Mouse (Mus musculus) kidney, embryonic 14.5 days (tissue): ENCODE measurements around the gene Hddc3. TPM values are rescaled to one million over a fixed set of nuclear protein-coding genes. Genes with fewer than 3 reads are reported as not detected.

Experiments used
- ATAC-seq: fragments of 200-750 bp; cut with Nextera tagmentation; 2 replicates; pipeline ENCODE4 v1.8.0; 2017; ENCODE audit warnings: moderate number of reproducible peaks, mild to moderate bottlenecking, moderate TSS enrichment, moderate library complexity; ENCODE audit not compliant: low FRiP score, low TSS enrichment
- H3K27ac ChIP-seq: fragments of 300-500 bp; sonication (generic); 2 replicates; pipeline ENCODE4 v1.5.1; 2014; ENCODE audit warnings: low read depth, mild to moderate bottlenecking, low read length, moderate library complexity, mixed read lengths
- H3K27me3 ChIP-seq: fragments of 300-500 bp; sonication (generic); 2 replicates; pipeline ENCODE4 v1.6.1; 2014; ENCODE audit warnings: mild to moderate bottlenecking, low read length; ENCODE audit not compliant: control insufficient read depth, insufficient read depth
- H3K36me3 ChIP-seq: fragments of 300-500 bp; sonication (generic); 2 replicates; pipeline ENCODE4 v1.6.1; 2014; ENCODE audit warnings: low read length, mixed read lengths; ENCODE audit not compliant: control insufficient read depth, insufficient read depth
- H3K4me1 ChIP-seq: fragments of 300-500 bp; sonication (generic); 2 replicates; pipeline ENCODE4 v1.6.1; 2014; ENCODE audit warnings: low read length, mixed read lengths; ENCODE audit not compliant: control insufficient read depth, insufficient read depth
- H3K4me2 ChIP-seq: fragments of 300-500 bp; sonication (generic); replicated peaks from 2 replicates; pipeline ENCODE4 v1.6.1; 2014; ENCODE audit warnings: low read depth, mild to moderate bottlenecking, low read length
- H3K4me3 ChIP-seq: fragments of 300-500 bp; sonication (generic); 2 replicates; pipeline ENCODE4 v1.5.1; 2014; ENCODE audit warnings: mild to moderate bottlenecking, low read length
- H3K9ac ChIP-seq: fragments of 300-500 bp; sonication (generic); 2 replicates; pipeline ENCODE4 v1.6.1; 2014; ENCODE audit warnings: low read depth, mild to moderate bottlenecking, low read length, moderate library complexity
- H3K9me3 ChIP-seq: fragments of 300-500 bp; sonication (generic); 2 replicates; pipeline ENCODE4 v1.6.1; 2016; ENCODE audit warnings: low read length; ENCODE audit not compliant: control insufficient read depth
- WGBS: fragments of 180-500 bp; shearing (Covaris S2); extraction: QIAGEN DNeasy Blood & Tissue Kit; methylation state at CpG from one replicate; pipeline ENCODE4 v1.1.7; 2014; 5-methylcytosine and 5-hydroxymethylcytosine counted together
- polyA plus RNA-seq: library from polyadenylated mRNA; unstranded; fragments of >200 nt; fragmentation: Nextera tagmentation; extraction: Ambion mirVana; gene quantifications from 2 replicates; pipeline ENCODE4 v1.2.1, GENCODE M21; 2014

Gene Hddc3
- polyA plus RNA-seq, 1 experiment from 2014 or later: 19.9 TPM

DNA sequence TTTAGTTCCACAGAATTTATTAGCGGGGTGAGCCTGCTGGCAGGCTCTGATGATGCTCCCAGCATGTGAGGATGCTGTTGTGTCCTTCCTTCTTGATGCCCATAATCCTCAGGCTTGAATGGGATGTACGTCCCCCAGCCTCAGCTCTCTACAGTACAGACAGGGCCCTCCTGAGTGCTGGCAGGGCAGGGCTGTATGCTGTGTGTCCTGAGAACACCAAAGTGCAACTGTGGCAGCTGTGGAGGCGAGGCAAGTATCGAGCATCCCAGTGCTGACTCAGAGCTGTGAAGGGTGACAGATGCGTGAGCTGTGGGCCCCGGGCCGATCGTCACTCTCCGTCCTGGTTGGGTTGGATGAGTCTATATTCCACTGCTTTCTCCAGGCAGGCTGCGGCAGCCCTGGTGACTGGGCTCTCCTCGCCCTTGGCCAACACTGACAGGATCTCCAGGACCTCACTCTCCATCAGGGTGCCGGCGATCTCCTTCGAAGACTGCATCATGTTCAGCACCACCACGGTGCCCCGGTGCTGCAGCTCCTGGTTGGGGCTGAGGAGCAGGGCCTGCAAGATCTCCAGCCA lies 17.5 kb upstream of the Hddc3 start:
- no peaks in the 10 kb centered on the region for H3K9me3 ChIP-seq
- no peak overlapping the region for H3K27ac ChIP-seq
- peaks cover 10% of the 10 kb centered on the region for H3K4me1 ChIP-seq
- no peak for ATAC-seq
- no peak overlapping the region for H3K4me3 ChIP-seq
- 88% methylated on average over 16 of the region's 16 CpGs for WGBS
- no peaks in the 10 kb centered on the region for H3K27me3 ChIP-seq
- H3K36me3 ChIP-seq: peaks cover 53% of the 10 kb centered on the region
- no peak overlapping the region for H3K9ac ChIP-seq
- H3K4me2 ChIP-seq: no peak overlapping the region

DNA sequence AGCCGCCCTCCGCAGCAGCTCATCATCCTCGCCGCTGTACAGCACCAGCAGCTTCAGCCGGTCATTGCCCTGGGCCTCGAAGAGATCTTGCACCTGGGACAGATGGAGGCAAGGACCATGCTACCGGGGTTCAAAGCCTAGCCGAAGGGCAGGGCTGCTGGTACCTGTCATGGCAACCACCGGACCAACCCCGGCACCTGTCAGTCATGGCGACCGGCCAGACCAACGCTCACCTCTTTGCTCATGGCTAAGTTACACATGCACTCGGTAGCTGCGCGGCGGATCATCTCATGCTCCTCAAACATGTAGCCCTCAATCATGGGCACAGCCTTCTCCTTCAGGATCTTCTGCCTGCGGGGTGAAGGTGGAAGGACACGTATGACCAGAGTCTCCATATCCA lies 16.8 kb upstream of the Hddc3 start:
- Histone ChIP-seq H3K27me3 (no peaks in the 10 kb centered on the region), H3K9ac (no peak overlapping the region), H3K9me3 (no peaks in the 10 kb centered on the region), H3K4me3 (no peak overlapping the region), H3K4me2 (no peak overlapping the region), H3K36me3 (peaks cover 59% of the 10 kb centered on the region), H3K4me1 (peaks cover 10% of the 10 kb centered on the region), H3K27ac (no peak overlapping the region)
- 96% methylated on average over 19 of the region's 19 CpGs for WGBS
- ATAC-seq: no peak

DNA sequence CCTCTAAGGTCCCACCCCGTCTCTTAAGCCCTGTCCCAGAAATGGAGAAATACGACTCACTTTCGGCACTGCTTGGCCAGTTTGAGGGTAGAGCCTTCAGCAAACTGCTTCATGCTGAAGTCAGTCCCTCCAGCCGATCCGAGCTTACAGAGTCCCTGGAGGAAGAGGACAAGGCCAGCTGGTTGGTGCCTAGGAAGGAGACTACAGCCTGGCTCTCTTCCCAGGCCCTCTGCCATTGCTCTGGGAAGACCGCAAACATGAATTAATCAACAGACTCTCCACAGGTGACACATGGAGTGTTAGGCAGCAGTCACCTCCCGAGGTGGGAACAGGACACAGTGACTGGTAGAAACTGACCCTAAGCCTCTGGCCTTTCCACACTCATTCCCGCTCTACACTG lies 12.6 kb upstream of the Hddc3 start:
- Histone ChIP-seq H3K36me3 (peaks cover 94% of the 10 kb centered on the region), H3K4me1 (no peaks in the 10 kb centered on the region), H3K4me2 (no peak overlapping the region), H3K9me3 (0 out of 2 replicates have a peak, but pooled peaks cover 2% of the 10 kb centered on the region), H3K27me3 (no peaks in the 10 kb centered on the region), H3K27ac (no peak overlapping the region), H3K4me3 (no peak overlapping the region), H3K9ac (no peak overlapping the region)
- ATAC-seq: no peak
- WGBS: 94% methylated on average over 8 of the region's 8 CpGs

DNA sequence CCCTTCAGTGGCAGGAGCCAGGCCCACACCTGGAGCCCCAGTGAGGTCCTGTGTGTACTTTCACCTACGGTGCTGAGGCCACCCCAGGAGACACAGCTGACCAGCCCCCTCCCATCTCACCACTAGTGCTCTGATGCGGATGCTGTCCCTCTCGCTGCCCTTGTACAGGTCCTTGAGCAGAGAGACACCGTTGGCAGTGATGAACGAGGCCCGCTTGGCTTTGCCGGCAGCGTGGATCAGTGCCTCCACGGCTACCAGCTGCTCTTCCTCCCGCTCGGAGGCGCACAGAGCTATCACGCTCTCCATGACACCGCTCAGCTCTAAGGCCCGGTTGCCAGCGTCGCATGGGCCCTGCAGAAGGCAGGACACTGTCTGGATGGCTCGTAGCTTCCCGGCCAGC lies 11.5 kb upstream of the Hddc3 start:
- Histone ChIP-seq H3K36me3 (peaks cover 96% of the 10 kb centered on the region), H3K4me3 (no peak overlapping the region), H3K27ac (no peak overlapping the region), H3K27me3 (no peaks in the 10 kb centered on the region), H3K9me3 (0 out of 2 replicates have a peak, but pooled peaks cover 2% of the 10 kb centered on the region), H3K9ac (no peak overlapping the region), H3K4me1 (no peaks in the 10 kb centered on the region), H3K4me2 (no peak overlapping the region)
- no peak for ATAC-seq
- 91% methylated on average over 19 of the region's 19 CpGs for WGBS

DNA sequence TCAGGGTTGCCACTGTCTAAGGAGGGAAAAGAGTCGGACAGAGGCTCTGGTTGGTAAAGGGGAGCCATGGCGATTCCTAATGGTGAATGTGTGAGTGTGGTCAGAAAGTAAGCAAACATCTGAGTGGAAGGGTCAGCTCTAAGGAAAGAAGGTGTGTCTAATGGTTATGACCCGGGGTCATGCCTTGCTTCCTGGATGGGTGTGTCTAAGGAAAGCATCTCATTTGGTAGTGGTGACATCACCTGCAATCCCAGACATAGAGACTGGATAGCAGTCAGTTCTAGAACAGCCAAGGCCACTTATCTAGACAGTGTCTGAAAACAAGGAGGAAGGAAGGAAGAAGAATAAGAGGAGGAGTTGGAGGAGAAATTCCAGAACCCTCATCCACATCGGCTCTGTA lies 8.1 kb upstream of the Hddc3 start:
- Histone ChIP-seq H3K9me3 (0 out of 2 replicates have a peak, but pooled peaks cover 2% of the 10 kb centered on the region), H3K36me3 (peaks cover 76% of the 10 kb centered on the region), H3K9ac (no peak overlapping the region), H3K4me1 (peaks cover 10% of the 10 kb centered on the region), H3K27me3 (no peaks in the 10 kb centered on the region), H3K27ac (no peak overlapping the region), H3K4me2 (no peak overlapping the region), H3K4me3 (no peak overlapping the region)
- no peak for ATAC-seq
- WGBS: 91% methylated on average over 4 of the region's 4 CpGs

DNA sequence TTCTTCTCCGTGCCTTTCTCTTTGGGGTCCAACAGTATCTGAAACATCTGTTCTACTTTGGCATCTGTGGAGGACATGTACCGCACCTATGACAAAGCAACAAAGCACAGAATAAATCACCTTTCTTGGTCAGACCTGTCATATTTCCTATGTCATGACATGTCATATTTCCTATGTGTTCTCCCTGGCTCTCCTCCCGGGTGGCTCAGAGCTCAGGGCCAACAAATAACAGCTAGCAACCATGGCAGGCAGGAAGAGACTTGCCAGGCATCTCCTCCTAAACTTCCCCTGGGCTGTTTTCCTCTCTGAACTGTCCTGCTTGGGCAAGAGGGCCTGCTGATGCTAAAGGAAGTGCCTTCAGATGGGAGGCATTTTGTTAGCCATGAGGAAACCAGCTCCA lies 6.0 kb upstream of the Hddc3 start:
- WGBS: 88% methylated on average over 3 of the region's 3 CpGs
- Histone ChIP-seq H3K27ac (no peak overlapping the region), H3K4me2 (no peak overlapping the region), H3K4me3 (no peak overlapping the region), H3K4me1 (peaks cover 10% of the 10 kb centered on the region), H3K27me3 (no peaks in the 10 kb centered on the region), H3K9me3 (0 out of 2 replicates have a peak, but pooled peaks cover 2% of the 10 kb centered on the region), H3K9ac (no peak overlapping the region), H3K36me3 (peaks cover 55% of the 10 kb centered on the region)
- ATAC-seq: no peak

DNA sequence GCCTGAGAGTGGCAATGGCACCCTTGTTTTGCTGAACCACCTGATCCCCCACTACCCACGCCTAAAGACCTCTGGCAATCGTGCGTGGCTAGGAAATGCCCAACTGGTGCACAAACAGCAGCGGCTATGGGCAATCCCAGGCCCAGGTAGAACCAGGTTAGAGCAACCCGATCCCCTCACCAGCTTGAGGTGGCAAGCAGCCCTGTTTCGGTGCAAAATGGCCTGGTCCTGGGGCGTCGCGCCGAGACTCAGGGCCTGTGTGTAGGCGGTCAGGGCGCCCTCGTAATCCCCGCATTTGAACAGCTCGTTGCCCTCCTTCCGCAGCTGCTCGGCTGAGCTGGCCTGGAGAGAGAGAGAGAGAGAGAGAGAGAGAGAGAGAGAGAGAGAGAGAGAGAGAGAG lies 3.5 kb upstream of the Hddc3 start:
- WGBS: 7% methylated on average over 17 of the region's 17 CpGs
- Histone ChIP-seq H3K4me3 (peak overlapping the region; percentile 66), H3K4me2 (peak overlapping the region; percentile 55), H3K4me1 (peaks cover 18% of the 10 kb centered on the region), H3K27ac (no peak overlapping the region), H3K9me3 (no peaks in the 10 kb centered on the region), H3K9ac (peak overlapping the region; percentile 61), H3K27me3 (no peaks in the 10 kb centered on the region), H3K36me3 (peaks cover 34% of the 10 kb centered on the region)
- no peak for ATAC-seq

DNA sequence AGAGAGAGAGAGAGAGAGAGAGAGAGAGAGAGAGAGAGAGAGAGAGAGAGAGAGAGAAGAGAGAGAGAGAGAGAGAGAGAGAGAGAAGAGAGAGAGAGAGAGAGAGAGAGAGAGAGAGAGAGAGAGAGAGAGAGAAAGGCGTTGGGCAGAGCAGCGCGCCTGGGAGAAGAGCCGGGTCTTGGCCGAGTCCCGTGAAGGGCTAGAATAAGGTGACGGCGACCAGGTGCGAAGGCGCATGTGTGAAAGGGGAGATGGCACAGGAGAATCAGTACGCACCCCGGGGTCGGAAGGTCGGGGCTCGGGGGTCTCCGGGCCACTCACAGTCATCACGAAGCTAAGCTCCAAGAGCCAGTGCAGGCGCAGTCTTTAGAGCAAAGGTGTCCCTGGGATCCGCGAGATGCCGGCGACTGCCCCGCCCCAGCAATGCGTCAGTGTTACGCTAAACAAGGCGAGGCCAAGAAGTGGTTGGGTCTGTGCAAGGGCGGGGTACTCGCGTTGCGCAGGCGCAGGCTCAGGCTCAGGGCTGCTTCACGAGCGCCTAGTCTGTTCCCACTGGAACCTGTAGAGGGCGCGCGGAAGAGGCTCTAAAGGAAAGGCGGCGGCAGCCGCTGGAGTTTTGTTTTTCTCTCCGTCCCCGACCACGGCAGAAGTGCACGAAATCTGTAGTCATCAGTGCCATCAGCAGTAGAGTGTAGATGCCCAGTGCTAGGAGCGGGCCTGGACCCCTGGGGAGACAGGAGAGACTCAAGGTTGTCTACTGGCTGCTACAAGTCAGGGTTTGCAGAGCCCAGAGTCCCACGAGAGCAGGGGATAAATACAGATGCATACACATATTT lies 2.9 kb upstream of the Hddc3 start:
- WGBS: under 1% methylated on average over 45 of the region's 45 CpGs
- Histone ChIP-seq H3K36me3 (peaks cover 28% of the 10 kb centered on the region), H3K9ac (peak overlapping the region; percentile 61), H3K4me1 (peaks cover 18% of the 10 kb centered on the region), H3K4me2 (peak overlapping the region; percentile 55), H3K27ac (peak overlapping the region; percentile 63), H3K9me3 (no peaks in the 10 kb centered on the region), H3K4me3 (peak overlapping the region; percentile 66), H3K27me3 (no peaks in the 10 kb centered on the region)
- ATAC-seq: peak; percentile 97

DNA sequence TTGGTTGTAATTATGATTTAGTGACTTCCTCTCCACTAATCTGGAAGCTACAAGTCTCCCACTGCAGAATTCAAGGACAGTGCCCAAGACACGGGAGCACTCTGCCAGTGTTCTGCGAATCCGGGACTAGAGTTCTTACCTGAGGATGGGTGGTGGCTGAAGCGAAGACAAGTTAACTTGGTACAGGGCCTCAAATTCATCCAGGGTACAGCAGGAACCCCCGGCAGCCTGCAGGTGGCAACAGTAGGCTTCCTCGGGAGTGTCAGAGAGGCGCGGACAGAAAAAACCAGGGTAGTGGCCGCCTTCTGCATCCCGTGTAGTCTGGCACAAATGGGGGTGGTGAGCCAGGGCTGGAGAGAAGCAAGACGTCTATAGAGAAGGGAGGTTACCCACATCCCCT lies 2.1 kb upstream of the Hddc3 start, which contains the start of gene Unc45a:
Gene Unc45a, minus strand, starts transcription at position 213 of the 400 bp plus-strand sequence.
- WGBS: 2% methylated on average over 11 of the region's 11 CpGs

More for the DNA sequence above, 2.1 kb upstream of the Hddc3 start, which contains the start of gene Unc45a:
- H3K27me3 ChIP-seq: no peaks in the 10 kb centered on the region
- H3K36me3 ChIP-seq: peaks cover 20% of the 10 kb centered on the region
- peak within 1 kb of the TSS; percentile 61 for H3K9ac ChIP-seq
- peak; percentile 65 for ATAC-seq
- peak within 1 kb of the TSS; percentile 55 for H3K4me2 ChIP-seq
- peaks cover 3% of the 10 kb centered on the region; the same call in 1 of the 2 replicates for H3K9me3 ChIP-seq
- peak within 1 kb of the TSS; percentile 66 for H3K4me3 ChIP-seq
- peaks cover 18% of the 10 kb centered on the region for H3K4me1 ChIP-seq
- peak within 1 kb of the TSS; percentile 63 for H3K27ac ChIP-seq
